Mouse (Mus musculus) midbrain, embryonic 14.5 days (tissue): ENCODE data around the gene Rora. TPM values are rescaled to one million over a fixed set of nuclear protein-coding genes. Genes with fewer than 3 reads are reported as not detected.

ENCODE experiments used
- ATAC-seq: fragments of 200-750 bp; cut with Nextera tagmentation; 2 replicates; pipeline ENCODE4 v1.8.0; 2017; ENCODE audit warnings: moderate number of reproducible peaks, moderate library complexity; ENCODE audit not compliant: low FRiP score, low TSS enrichment
- DNase-seq: peaks from one replicate; pipeline ENCODE4 v3.0.0-alpha.2; 2015
- H3K27ac ChIP-seq: fragments of 300-500 bp; sonication (generic); replicated peaks from 2 replicates; pipeline ENCODE4 v1.5.1; 2014; ENCODE audit warnings: mild to moderate bottlenecking, low read depth, low read length, moderate library complexity
- H3K27me3 ChIP-seq: fragments of 300-500 bp; sonication (generic); 2 replicates; pipeline ENCODE4 v1.6.1; 2014; ENCODE audit warnings: low read length, control low read depth, mixed read lengths; ENCODE audit not compliant: control insufficient read depth, insufficient read depth
- H3K36me3 ChIP-seq: fragments of 300-500 bp; sonication (generic); 2 replicates; pipeline ENCODE4 v1.6.1; 2014; ENCODE audit warnings: low read length, control low read depth; ENCODE audit not compliant: control insufficient read depth, insufficient read depth
- H3K4me1 ChIP-seq: fragments of 300-500 bp; sonication (generic); 2 replicates; pipeline ENCODE4 v1.6.1; 2014; ENCODE audit warnings: mild to moderate bottlenecking, antibody characterized with exemption, low read length, control low read depth; ENCODE audit not compliant: control insufficient read depth, insufficient read depth
- H3K4me2 ChIP-seq: fragments of 300-500 bp; sonication (generic); 2 replicates; pipeline ENCODE4 v1.6.1; 2014; ENCODE audit warnings: mild to moderate bottlenecking, low read length, moderate library complexity
- H3K4me3 ChIP-seq: fragments of 300-500 bp; sonication (generic); replicated peaks from 2 replicates; pipeline ENCODE4 v1.5.1; 2014; ENCODE audit warnings: low read depth, low read length
- H3K9ac ChIP-seq: fragments of 300-500 bp; sonication (generic); replicated peaks from 2 replicates; pipeline ENCODE4 v1.6.1; 2014; ENCODE audit warnings: mild to moderate bottlenecking, low read length, moderate library complexity
- H3K9me3 ChIP-seq: fragments of 300-500 bp; sonication (generic); 2 replicates; pipeline ENCODE4 v1.6.1; 2016; ENCODE audit warnings: low read length, control low read depth, mixed read lengths; ENCODE audit not compliant: control insufficient read depth
- WGBS: fragments of 180-500 bp; shearing (Covaris S2); extraction: QIAGEN DNeasy Blood & Tissue Kit; methylation state at CpG from one replicate; pipeline ENCODE4 v1.1.7; 2014; 5-methylcytosine and 5-hydroxymethylcytosine counted together
- polyA plus RNA-seq: library from polyadenylated mRNA; unstranded; fragments of >200 nt; fragmentation: Nextera tagmentation; extraction: Ambion mirVana; gene quantifications from 2 replicates; pipeline ENCODE4 v1.2.1, GENCODE M21; 2014

Gene Rora
- polyA plus RNA-seq, 1 experiment from 2014 or later, result 39.1 TPM

DNA sequence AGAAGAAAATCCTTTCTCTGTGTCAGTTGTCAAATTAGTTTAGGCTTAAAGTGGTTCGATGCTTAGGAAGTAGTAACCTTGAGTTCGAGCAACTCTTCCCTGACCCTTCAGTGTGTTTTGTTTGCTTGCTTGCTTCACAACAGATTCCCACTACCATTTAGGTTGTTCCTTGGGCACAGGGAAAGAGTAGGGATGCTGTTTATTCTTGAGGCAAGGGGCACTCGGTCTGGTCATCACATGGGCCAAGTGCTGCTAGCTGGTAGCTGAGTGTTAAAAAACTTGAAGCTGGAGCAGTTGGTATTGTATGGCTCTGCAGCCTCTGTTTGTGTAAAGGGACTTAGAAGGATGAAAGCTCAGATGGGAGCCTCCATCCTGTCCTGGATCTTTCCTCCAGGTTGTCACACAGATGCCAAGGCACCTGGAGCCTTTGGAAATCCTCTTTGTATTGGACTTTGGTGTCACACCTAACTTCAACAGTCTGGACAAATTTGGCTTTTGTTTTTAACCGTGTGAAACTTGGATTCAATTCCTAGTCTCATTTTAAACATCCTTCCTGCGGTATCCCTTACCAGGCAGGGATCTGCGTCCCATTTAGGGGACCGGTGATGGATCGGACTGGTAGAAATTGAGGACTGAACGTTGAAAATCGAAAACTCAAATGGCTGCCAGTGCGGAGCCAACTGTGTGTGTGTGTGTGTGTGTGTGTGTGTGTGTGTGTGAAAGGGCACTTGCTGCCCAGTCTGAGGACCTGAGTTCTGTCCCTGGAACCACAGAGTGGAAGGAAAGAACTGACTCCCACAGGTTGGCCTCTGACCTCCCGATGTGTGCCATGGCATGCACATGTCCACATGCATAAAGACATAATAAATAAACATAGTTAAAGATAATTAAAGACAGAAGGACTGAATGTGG, 639.4 kb downstream of the Rora start:
- 76% methylated on average over 12 of the region's 12 CpGs for WGBS
- no peaks in the 10 kb centered on the region for H3K9me3 ChIP-seq
- peak overlapping the region; percentile 96 for H3K4me2 ChIP-seq
- 0 out of 2 replicates have a peak overlapping the region, but pooled peaks have one; percentile 5 for H3K4me3 ChIP-seq
- no peak for ATAC-seq
- H3K36me3 ChIP-seq, result no peaks in the 10 kb centered on the region
- H3K4me1 ChIP-seq, result peaks cover 17% of the 10 kb centered on the region
- H3K27ac ChIP-seq, result no peak overlapping the region
- DNase-seq, result no peak
- H3K9ac ChIP-seq, result no peak overlapping the region
- H3K27me3 ChIP-seq, result peaks cover 20% of the 10 kb centered on the region

- no peak overlapping the region for H3K27ac ChIP-seq
- peak overlapping the region; percentile 96; the same call in 1 of the 2 replicates for H3K4me2 ChIP-seq
- H3K9me3 ChIP-seq, result no peaks in the 10 kb centered on the region
- H3K36me3 ChIP-seq, result no peaks in the 10 kb centered on the region
- H3K4me1 ChIP-seq, result peaks cover 17% of the 10 kb centered on the region
- ATAC-seq, result no peak
- H3K27me3 ChIP-seq, result peaks cover 20% of the 10 kb centered on the region
- H3K4me3 ChIP-seq, result no peak overlapping the region
- DNase-seq, result no peak
- WGBS, result 79% methylated on average over 8 of the region's 8 CpGs
- no peak overlapping the region for H3K9ac ChIP-seq
Observed at GRCm38 (mm10) chr9:69293688-69294074, 640.1 kb downstream of the Rora start.

- Histone ChIP-seq H3K9ac (no peak overlapping the region), H3K4me3 (no peak overlapping the region), H3K4me2 (no peak overlapping the region), H3K4me1 (peaks cover 13% of the 10 kb centered on the region), H3K27me3 (peaks cover 20% of the 10 kb centered on the region), H3K9me3 (no peaks in the 10 kb centered on the region), H3K27ac (no peak overlapping the region), H3K36me3 (no peaks in the 10 kb centered on the region)
- ATAC-seq (no peak), DNase-seq (no peak)
- WGBS, result 83% methylated on average over 5 of the region's 5 CpGs
Observed at GRCm38 (mm10) chr9:69294426-69294825, 640.8 kb downstream of the Rora start.

- H3K36me3 ChIP-seq, result no peaks in the 10 kb centered on the region
- no peak for ATAC-seq
- H3K27me3 ChIP-seq, result peaks cover 20% of the 10 kb centered on the region
- H3K9ac ChIP-seq, result no peak overlapping the region
- H3K9me3 ChIP-seq, result no peaks in the 10 kb centered on the region
- H3K4me2 ChIP-seq, result no peak overlapping the region
- H3K4me1 ChIP-seq, result peaks cover 13% of the 10 kb centered on the region
- H3K27ac ChIP-seq, result no peak overlapping the region
- H3K4me3 ChIP-seq, result no peak overlapping the region
- WGBS, result 89% methylated on average over 14 of the region's 14 CpGs
- no peak for DNase-seq
Observed at GRCm38 (mm10) chr9:69294856-69295255, 641.3 kb downstream of the Rora start.

GRCm38 (mm10) chr9:69295826-69296225, 642.2 kb downstream of the Rora start:
- ATAC-seq, result no peak

DNA sequence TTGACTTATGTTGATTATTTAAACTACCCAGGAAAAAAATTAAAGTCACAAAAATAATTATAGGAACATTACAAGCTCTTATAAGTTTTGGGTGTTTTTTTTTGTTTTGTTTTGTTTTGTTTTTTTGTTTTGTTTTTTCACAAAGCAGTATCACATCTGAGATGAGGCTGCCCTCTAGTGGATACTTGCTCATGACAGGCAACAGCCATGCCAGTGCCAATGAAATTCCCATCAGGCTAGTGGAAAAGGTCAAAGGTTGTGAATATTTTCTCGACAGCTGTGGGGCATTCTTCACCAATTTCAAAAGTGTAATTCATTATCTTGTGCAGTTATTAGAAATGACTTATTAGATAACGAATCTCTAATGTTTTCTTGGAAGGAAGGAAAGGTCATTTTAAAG, 642.8 kb downstream of the Rora start:
- no peak for ATAC-seq
- 20% methylated on average over 2 of the region's 2 CpGs for WGBS
- Histone ChIP-seq H3K4me2 (no peak overlapping the region), H3K4me3 (no peak overlapping the region), H3K36me3 (no peaks in the 10 kb centered on the region), H3K9ac (no peak overlapping the region), H3K4me1 (peaks cover 1% of the 10 kb centered on the region; the same call in 1 of the 2 replicates), H3K9me3 (no peaks in the 10 kb centered on the region), H3K27me3 (peaks cover 16% of the 10 kb centered on the region), H3K27ac (no peak overlapping the region)
- peak; percentile 89 for DNase-seq

More at GRCm38 (mm10) chr9:69295826-69296225, 642.2 kb downstream of the Rora start:
- DNase-seq, result no peak
- Histone ChIP-seq H3K27ac (no peak overlapping the region), H3K4me1 (peaks cover 7% of the 10 kb centered on the region), H3K4me3 (no peak overlapping the region), H3K27me3 (peaks cover 16% of the 10 kb centered on the region), H3K4me2 (no peak overlapping the region), H3K36me3 (no peaks in the 10 kb centered on the region), H3K9ac (no peak overlapping the region), H3K9me3 (no peaks in the 10 kb centered on the region)
- 85% methylated on average over 3 of the region's 3 CpGs for WGBS

DNA sequence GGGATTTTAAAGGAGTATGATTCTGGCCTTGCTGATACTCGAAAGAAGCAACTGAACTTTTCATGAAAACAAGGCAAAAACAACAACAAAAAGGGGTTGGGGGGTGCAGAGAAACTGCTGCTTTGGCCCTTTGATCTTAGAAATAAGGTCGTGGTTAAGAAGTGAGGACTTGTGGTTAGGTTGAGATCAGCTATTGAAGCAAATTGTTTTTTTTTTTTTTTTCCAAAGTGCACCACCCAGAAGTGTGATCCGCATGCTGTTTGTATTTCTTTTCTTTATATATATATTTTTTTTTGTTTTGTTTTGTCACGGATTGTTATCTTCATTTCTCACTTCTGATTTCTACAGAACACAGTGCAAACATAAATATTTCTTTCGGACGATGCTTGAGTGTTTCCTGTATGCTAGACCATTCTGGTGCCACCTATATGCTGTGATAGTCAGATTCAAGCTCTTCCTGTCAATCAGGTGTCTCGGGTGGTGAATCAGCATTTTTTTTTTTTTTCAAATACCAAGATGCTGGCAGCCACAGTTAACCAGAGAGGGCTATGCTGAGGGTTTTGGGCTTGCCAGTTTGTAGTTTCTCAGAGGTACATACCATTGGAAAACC, 644.3 kb downstream of the Rora start:
- peaks cover 8% of the 10 kb centered on the region for H3K27me3 ChIP-seq
- H3K4me2 ChIP-seq, result no peak overlapping the region
- no peak overlapping the region for H3K4me3 ChIP-seq
- H3K36me3 ChIP-seq, result no peaks in the 10 kb centered on the region
- ATAC-seq, result no peak
- H3K4me1 ChIP-seq, result peaks cover 11% of the 10 kb centered on the region
- WGBS, result 87% methylated on average over 7 of the region's 7 CpGs
- H3K9me3 ChIP-seq, result no peaks in the 10 kb centered on the region
- H3K27ac ChIP-seq, result no peak overlapping the region
- H3K9ac ChIP-seq, result no peak overlapping the region
- no peak for DNase-seq

DNA sequence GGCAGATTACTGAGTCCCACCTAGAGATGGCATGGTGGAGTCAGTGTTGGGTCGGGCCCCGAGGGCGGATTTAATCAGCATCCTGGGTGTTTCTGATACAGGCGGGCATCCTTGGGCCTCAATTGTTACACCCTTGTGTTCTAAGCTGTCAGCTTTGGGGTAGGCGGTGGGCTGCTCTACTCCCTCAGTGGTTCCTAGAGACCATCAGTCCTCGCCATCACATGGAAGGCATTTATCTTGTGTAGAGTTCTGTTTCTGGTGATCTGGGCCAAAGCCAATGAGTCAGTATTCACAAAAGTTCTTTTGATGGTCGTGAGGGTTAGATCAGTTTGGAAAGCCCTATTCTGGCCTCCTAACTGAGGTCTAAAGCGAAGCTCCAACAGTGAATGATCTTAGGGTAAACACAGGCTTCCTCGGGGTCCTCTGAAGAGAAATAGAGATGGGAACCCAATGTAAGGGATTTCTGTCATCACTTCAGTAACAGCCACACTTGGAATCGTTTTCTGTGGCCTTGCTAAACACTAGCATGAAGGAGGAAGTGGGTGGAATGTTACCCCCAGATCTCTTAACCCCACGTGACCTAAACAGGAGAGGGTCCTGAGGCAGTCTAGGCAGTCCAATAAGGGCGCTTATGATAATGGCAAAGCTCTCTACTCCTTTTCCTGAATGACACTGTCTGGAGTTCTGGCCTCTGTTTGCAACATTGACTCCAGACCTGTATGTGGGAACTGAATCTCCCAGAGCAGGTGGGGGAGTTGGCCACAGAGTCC, 645.2 kb downstream of the Rora start:
- Histone ChIP-seq H3K4me1 (peaks cover 17% of the 10 kb centered on the region), H3K9ac (no peak overlapping the region), H3K9me3 (no peaks in the 10 kb centered on the region), H3K4me3 (no peak overlapping the region), H3K4me2 (no peak overlapping the region), H3K27me3 (no peaks in the 10 kb centered on the region), H3K36me3 (no peaks in the 10 kb centered on the region), H3K27ac (no peak overlapping the region)
- DNase-seq (no peak), ATAC-seq (no peak)
- 83% methylated on average over 12 of the region's 12 CpGs for WGBS
